Mouse (Mus musculus) CH12.LX (cell line): ENCODE measurements around the gene Grk3. TPM values are rescaled to one million over a fixed set of nuclear protein-coding genes. Genes with fewer than 3 reads are reported as not detected.

Source experiments
- DNase-seq: peaks from one replicate; pipeline ENCODE4 v3.0.0-alpha.2; 2013; ENCODE audit errors: extremely low read depth
- H3K27ac ChIP-seq: 2 replicates; pipeline ENCODE4 v1.5.1; 2012; ENCODE audit warnings: low read depth, mild to moderate bottlenecking, control low read depth, moderate library complexity; ENCODE audit not compliant: insufficient read depth
- H3K27me3 ChIP-seq: replicated peaks from 2 replicates; pipeline ENCODE3; 2012; ENCODE audit warnings: inconsistent platforms
- H3K36me3 ChIP-seq, 2 experiments: replicated peaks in 1 of 2; 2 replicates each; pipeline versions ENCODE3 to v1.6.1; 2012; ENCODE audit warnings: inconsistent platforms in 1 of 2, low read length in 1 of 2, mild to moderate bottlenecking in 1 of 2, mixed read lengths in 1 of 2, moderate library complexity in 1 of 2; ENCODE audit not compliant: control insufficient read depth in 1 of 2, insufficient read depth in 1 of 2
- H3K4me1 ChIP-seq, 2 experiments: 2 replicates each; pipeline ENCODE4 v1.6.1; 2012; ENCODE audit warnings: inconsistent platforms in 1 of 2, moderate library complexity in 1 of 2; ENCODE audit not compliant: insufficient read depth in 2 of 2, control insufficient read depth in 1 of 2
- H3K4me2 ChIP-seq: 2 replicates; pipeline ENCODE4 v1.6.1; 2012; ENCODE audit warnings: low read depth, mild to moderate bottlenecking, control low read depth; ENCODE audit not compliant: poor library complexity, insufficient read depth, severe bottlenecking
- H3K4me3 ChIP-seq, 3 experiments: fragments of 150-350 bp in 1 of 3; sonication (generic) in 1 of 3; replicated peaks in 1 of 3; 2 replicates each; pipeline versions ENCODE3 to v1.5.1; 2011 to 2012; ENCODE audit warnings: low read depth in 2 of 3, low read length in 2 of 3, mild to moderate bottlenecking in 2 of 3, moderate library complexity in 2 of 3, control low read depth in 1 of 3, improper control_type of control experiment in 1 of 3, inconsistent platforms in 1 of 3, mixed read lengths in 1 of 3; ENCODE audit not compliant: poor library complexity in 1 of 3
- H3K79me2 ChIP-seq: replicated peaks from 2 replicates; pipeline ENCODE4 v1.6.1; 2012; ENCODE audit warnings: mild to moderate bottlenecking, moderate library complexity; ENCODE audit not compliant: control insufficient read depth, poor library complexity, insufficient read depth, severe bottlenecking; ENCODE audit errors: extremely low read depth
- H3K9ac ChIP-seq: 2 replicates; pipeline ENCODE4 v1.6.1; 2012; ENCODE audit warnings: low read depth, mild to moderate bottlenecking, control low read depth, moderate library complexity; ENCODE audit not compliant: insufficient read depth
- H3K9me3 ChIP-seq: replicated peaks from 2 replicates; pipeline ENCODE3; 2012; ENCODE audit warnings: low read length, inconsistent platforms, mixed read lengths
- BHLHE40 ChIP-seq: IDR thresholded peaks from 2 replicates; pipeline ENCODE4 v1.6.1; 2011; ENCODE audit warnings: mild to moderate bottlenecking, low read depth, low read length, improper control_type of control experiment
- E2F4 ChIP-seq: IDR thresholded peaks from 2 replicates; pipeline ENCODE4 v1.6.1; 2011; ENCODE audit warnings: low read depth, low read length, improper control_type of control experiment; ENCODE audit not compliant: insufficient replicate concordance
- ETS1 ChIP-seq: conservative IDR thresholded peaks from 2 replicates; pipeline ENCODE4 v1.6.1; 2012; ENCODE audit warnings: low read depth, mild to moderate bottlenecking, inconsistent platforms, low read length, improper control_type of control experiment, moderate library complexity
- JUND ChIP-seq: conservative IDR thresholded peaks from 2 replicates; pipeline ENCODE4 v1.6.1; 2011; ENCODE audit warnings: low read depth, low read length, improper control_type of control experiment
- KAT2A ChIP-seq: IDR thresholded peaks from 2 replicates; pipeline ENCODE4 v1.6.1; 2012; ENCODE audit warnings: low read length, improper control_type of control experiment, inconsistent platforms; ENCODE audit not compliant: insufficient replicate concordance
- MAFK ChIP-seq: IDR thresholded peaks from 2 replicates; pipeline ENCODE4 v1.6.1; 2011; ENCODE audit warnings: low read length, improper control_type of control experiment; ENCODE audit not compliant: insufficient replicate concordance
- MAZ ChIP-seq: IDR thresholded peaks from 2 replicates; pipeline ENCODE4 v1.6.1; 2012; ENCODE audit warnings: low read depth, mild to moderate bottlenecking, inconsistent platforms, low read length, improper control_type of control experiment, moderate library complexity
- MXI1 ChIP-seq: IDR thresholded peaks from 2 replicates; pipeline ENCODE4 v1.6.1; 2011; ENCODE audit warnings: mild to moderate bottlenecking, low read depth, low read length, improper control_type of control experiment
- MYC ChIP-seq: IDR thresholded peaks from 2 replicates; pipeline ENCODE4 v1.6.1; 2011; ENCODE audit warnings: low read depth, mild to moderate bottlenecking, improper control_type of control experiment, low read length
- NELFE ChIP-seq: IDR thresholded peaks from 2 replicates; pipeline ENCODE4 v1.6.1; 2011; ENCODE audit warnings: low read depth, low read length, improper control_type of control experiment
- POLR2A ChIP-seq: IDR thresholded peaks from 2 replicates; pipeline ENCODE4 v1.6.1; 2011; ENCODE audit warnings: low read depth, mild to moderate bottlenecking, improper control_type of control experiment, low read length
- RAD21 ChIP-seq: IDR thresholded peaks from 2 replicates; pipeline ENCODE4 v1.6.1; 2011; ENCODE audit warnings: low read depth, mild to moderate bottlenecking, low read length, improper control_type of control experiment, moderate library complexity
- SIN3A ChIP-seq: IDR thresholded peaks from 2 replicates; pipeline ENCODE4 v1.6.1; 2012; ENCODE audit warnings: low read length, improper control_type of control experiment, inconsistent platforms
- TBP ChIP-seq: conservative IDR thresholded peaks from 2 replicates; pipeline ENCODE4 v1.6.1; 2011; ENCODE audit warnings: low read depth, low read length, improper control_type of control experiment
- TCF12 ChIP-seq: IDR thresholded peaks from 2 replicates; pipeline ENCODE4 v1.6.1; 2014; ENCODE audit warnings: low read depth, mild to moderate bottlenecking, inconsistent platforms, low read length, improper control_type of control experiment
- UBTF ChIP-seq: IDR thresholded peaks from 2 replicates; pipeline ENCODE4 v1.6.1; 2012; ENCODE audit warnings: low read depth, mild to moderate bottlenecking, inconsistent platforms, low read length, improper control_type of control experiment, moderate library complexity
- USF2 ChIP-seq: conservative IDR thresholded peaks from 2 replicates; pipeline ENCODE4 v1.6.1; 2011; ENCODE audit warnings: low read depth, low read length, improper control_type of control experiment
- ZC3H11A ChIP-seq: IDR thresholded peaks from 2 replicates; pipeline ENCODE4 v1.6.1; 2012; ENCODE audit warnings: low read depth, mild to moderate bottlenecking, inconsistent platforms, low read length, improper control_type of control experiment
- ZMIZ1 ChIP-seq: IDR thresholded peaks from 2 replicates; pipeline ENCODE4 v1.6.1; 2012; ENCODE audit warnings: low read depth, mild to moderate bottlenecking, inconsistent platforms, low read length, improper control_type of control experiment
- ZNF384 ChIP-seq: IDR thresholded peaks from 2 replicates; pipeline ENCODE4 v1.6.1; 2012; ENCODE audit warnings: low read depth, low read length, improper control_type of control experiment, inconsistent platforms
- dilution Hi-C: fragments of 300-500 bp; cut with MboI; formaldehyde crosslinking; loops from 2 replicates; pipeline ENCODE4 v1.14.3; 2020; ENCODE audit warnings: low sequenced_read_pairs; ENCODE audit not compliant: extremely low pct_unique_long_range_greater_than_20kb, extremely low pct_ligation_motif_present
- in situ Hi-C: fragments of 300-500 bp; cut with MboI; formaldehyde crosslinking; loops from 3 replicates; pipeline ENCODE4 v1.14.3; 2019; ENCODE audit warnings: low sequenced_read_pairs, low pct_ligation_motif_present, low pct_unique_long_range_greater_than_20kb, mixed read lengths
- polyA plus RNA-seq: library from polyadenylated mRNA; unstranded; fragments of >175 nt; gene quantifications from 2 replicates; pipeline ENCODE4 v1.2.1, GENCODE M21; 2012; ENCODE audit warnings: low read depth; ENCODE audit not compliant: insufficient read length
- total RNA-seq, 2 experiments: library from RNA; depleted of rRNA; stranded (reverse); fragments of 300-350 nt in 1 of 2; fragments of >200 nt in 1 of 2; gene quantifications; 2 replicates each; pipeline ENCODE4 v1.2.3; 2012 to 2014

The Grk3 gene
- total and polyA plus RNA-seq, 3 experiments = not detected

GRCm38 (mm10) chr5:113050581-113051185 is 35.1 kb upstream of the Grk3 start (continued):
- TF ChIP-seq MXI1 (no peak), MYC (no peak), E2F4 (no peak), POLR2A (no peak)

- DNase-seq = no peak
- H3K4me1 ChIP-seq = no peaks in the 10 kb centered on the region
- dilution Hi-C loops (no loop called here), in situ Hi-C loops (loop anchor here (10.0 to 25.0 kb wide), 3 partner anchors 175 to 813 kb away; no protein-coding TSS in a partner anchor)
- H3K4me3 ChIP-seq = no peak overlapping the region
- no peaks in the 10 kb centered on the region for H3K79me2 ChIP-seq
- H3K4me2 ChIP-seq = no peak overlapping the region
- no peaks in the 10 kb centered on the region for H3K36me3 ChIP-seq
- peaks cover 12% of the 10 kb centered on the region for H3K27me3 ChIP-seq
- no peak overlapping the region for H3K27ac ChIP-seq
- TF ChIP-seq USF2 (no peak), ETS1 (no peak), UBTF (no peak), JUND (no peak), TCF12 (no peak), POLR2A (no peak), TBP (no peak), ZMIZ1 (no peak), KAT2A (no peak), SIN3A (no peak), RAD21 (no peak), E2F4 (no peak), BHLHE40 (no peak), MAFK (no peak), ZNF384 (no peak), MAZ (no peak), NELFE (no peak), ZC3H11A (no peak)
- H3K9me3 ChIP-seq = peaks cover 6% of the 10 kb centered on the region
- H3K9ac ChIP-seq = no peak overlapping the region
These were observed 34.3 kb upstream of the Grk3 start for GRCm38 (mm10) chr5:113049876-113050275.
